Mouse (Mus musculus): ENCODE results near the gene Ccnjl.

Gene Ccnjl

DNA sequence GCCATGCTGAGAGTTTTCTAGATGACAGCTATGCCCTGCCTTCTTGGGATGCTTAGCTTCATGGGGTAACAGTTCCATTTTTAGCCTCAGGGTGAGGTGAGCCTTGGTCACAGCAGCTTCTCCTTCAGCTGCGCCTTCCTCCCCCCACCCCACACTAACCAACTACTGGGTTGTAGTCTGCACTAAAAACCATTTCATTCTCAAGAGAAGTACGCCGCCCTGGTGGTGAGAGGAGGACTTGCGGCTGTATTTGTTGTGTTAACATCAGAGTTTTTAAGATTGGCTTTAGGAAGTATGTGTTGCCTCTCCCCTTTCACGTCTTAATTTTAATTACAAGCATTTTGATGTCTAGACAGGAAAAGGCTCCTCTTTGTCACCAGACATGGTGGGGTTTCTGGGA is 39.7 kb downstream of the Ccnjl start:
- DNase-seq (ENCODE audit: low read depth, low spot score), result no peak

GRCm38 (mm10) chr11:43569188-43569587 is 40.6 kb downstream of the Ccnjl start:
- DNase-seq (ENCODE audit: low read depth, low spot score), result no peak

GRCm38 (mm10) chr11:43569595-43569994 is 41.0 kb downstream of the Ccnjl start:
- DNase-seq (ENCODE audit: low read depth, low spot score), result no peak

DNA sequence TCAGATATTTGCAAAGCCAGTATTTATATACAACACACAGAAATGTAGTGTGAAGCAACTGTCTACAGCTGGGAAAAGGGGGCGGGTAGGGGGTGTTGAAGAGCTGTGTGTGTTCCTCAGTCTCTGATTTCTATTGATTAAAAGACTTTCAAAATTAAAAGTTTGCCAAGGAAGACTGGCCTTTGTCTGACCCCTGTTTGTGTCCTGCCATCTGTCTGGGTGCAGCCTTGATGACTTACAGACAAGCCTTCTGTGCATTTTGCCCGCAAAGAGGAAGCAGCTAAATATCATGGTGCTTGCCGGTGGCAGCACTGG is 46.4 kb downstream of the Ccnjl start:
- no peak for DNase-seq (ENCODE audit: low read depth, low spot score)

DNA sequence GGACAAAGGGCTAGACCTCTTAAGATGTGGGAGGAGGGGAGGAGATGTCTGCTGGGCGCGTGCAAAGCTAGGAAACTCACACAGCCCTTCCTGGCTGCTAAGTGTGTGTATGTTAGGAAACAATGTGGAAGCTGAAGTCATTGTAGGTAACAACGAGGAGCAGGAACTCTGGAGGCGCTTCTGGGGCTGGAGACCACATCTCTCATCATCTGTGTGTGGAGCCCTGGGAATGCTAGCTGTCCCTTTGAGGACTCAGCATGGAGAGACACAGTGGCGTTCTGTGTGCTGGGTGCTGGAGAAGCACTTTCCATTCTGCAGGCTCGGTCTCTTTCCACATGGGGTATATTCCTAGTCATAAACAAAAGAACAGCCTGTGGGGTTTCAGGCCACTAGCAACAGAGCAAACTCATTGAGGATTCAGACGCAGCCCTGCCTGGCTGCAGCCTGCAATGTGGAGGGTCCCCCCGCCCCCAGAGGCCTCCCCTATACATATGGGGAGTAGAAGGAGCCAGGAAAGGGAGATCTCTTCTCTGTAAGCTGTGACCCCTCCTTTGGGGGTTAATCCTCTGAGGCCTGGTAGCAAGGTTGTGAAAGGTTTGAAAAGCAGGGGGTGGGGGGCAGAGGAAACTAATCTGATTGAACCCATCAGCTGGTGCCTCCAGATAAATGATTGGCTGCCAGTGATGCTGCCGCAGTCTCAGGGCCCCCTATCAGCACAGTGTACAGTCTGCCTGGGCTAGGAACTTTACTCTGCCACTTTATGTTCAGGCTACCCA is 47.0 kb downstream of the Ccnjl start:
- DNase-seq (ENCODE audit: low read depth, low spot score), result peak; percentile 27

- DNase-seq (ENCODE audit: low read depth, low spot score), result no peak
Measured at GRCm38 (mm10) chr11:43577713-43578478, 49.3 kb downstream of the Ccnjl start.

- DNase-seq (ENCODE audit: low read depth, low spot score), result no peak
Measured at GRCm38 (mm10) chr11:43585211-43586005, 56.8 kb downstream of the Ccnjl start.

GRCm38 (mm10) chr11:43586324-43587090 is 57.9 kb downstream of the Ccnjl start, which contains the start of gene 4933415A04Rik:
TSS of gene 4933415A04Rik (plus strand) at chr11:43587040.
- peak; percentile 71 for DNase-seq (ENCODE audit: low read depth, low spot score)

DNA sequence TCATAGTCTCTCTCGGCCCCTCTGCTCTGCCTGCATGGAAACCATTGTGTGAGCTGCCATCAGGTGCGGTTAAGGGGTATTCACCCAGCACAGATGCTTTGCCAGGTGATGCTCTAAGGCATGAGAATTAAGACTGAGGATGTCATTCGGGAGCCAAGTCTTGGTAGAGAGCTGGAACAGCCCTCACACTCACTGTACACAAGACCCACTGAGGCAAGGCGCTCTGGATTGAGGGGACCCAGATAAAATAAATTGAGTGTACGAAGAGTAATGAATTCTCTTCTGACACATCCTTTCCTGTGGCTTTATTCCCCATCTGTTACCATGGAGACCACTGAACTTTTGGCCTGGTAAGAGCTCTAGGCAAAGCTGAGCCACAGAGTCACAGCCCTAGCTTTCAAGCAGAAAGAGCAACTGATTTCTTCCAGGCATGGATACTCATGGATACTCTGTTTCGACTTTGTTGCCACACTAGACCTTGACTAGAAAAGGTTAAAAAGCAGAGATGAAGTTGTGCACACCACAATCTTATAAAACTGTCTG is 61.0 kb downstream of the Ccnjl start:
- peak; percentile 26 for DNase-seq (ENCODE audit: low read depth, low spot score)

DNA sequence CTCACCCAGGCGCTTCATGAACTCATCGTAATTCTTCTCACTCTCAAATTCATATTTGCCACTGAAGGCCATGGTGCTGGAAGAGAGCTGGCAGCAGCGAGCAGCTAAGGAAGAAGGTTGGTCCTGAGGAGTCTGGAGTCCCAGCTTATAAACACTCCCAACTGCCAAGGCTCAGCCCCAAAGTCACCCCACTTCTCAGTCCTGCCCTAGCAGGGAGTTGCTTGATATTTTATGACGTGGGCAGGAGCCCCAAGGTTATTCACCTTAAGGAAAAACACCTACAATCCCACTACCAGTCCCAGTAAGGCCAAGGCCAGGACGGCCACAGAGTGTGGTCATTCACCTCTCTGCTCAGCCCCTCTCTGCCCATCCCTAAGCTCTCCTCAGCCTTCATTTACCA is 72.9 kb downstream of the Ccnjl start, which contains the start of gene Fabp6:
Gene Fabp6, minus strand, starts transcription at position 101 of the 400 bp plus-strand sequence.
- no peak for DNase-seq (ENCODE audit: low read depth, low spot score)

GRCm38 (mm10) chr11:43604207-43604606 is 75.6 kb downstream of the Ccnjl start:
- DNase-seq (ENCODE audit: low read depth, low spot score), result no peak

DNA sequence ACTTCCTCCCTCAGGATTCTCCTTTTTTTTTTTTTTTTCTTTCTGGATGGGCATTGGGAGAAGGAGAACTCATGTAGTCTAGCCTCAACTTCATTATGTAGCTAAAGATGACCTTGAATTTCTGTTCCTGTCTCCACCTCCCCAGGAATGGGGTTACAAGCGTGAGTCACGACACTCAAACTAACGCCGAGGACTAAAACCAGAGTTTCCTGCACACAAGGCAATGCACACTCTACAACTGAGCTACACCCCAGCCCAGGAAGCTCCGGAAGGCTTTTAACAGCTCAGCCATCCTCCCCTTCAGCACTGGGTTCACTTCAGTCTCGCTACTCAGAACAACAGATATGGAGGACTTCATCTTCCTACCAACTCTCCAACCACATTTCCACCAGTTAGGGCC is 76.3 kb downstream of the Ccnjl start:
- DNase-seq (ENCODE audit: low read depth, low spot score), result no peak

GRCm38 (mm10) chr11:43605859-43606258 is 77.3 kb downstream of the Ccnjl start:
- DNase-seq (ENCODE audit: low read depth, low spot score), result no peak

DNA sequence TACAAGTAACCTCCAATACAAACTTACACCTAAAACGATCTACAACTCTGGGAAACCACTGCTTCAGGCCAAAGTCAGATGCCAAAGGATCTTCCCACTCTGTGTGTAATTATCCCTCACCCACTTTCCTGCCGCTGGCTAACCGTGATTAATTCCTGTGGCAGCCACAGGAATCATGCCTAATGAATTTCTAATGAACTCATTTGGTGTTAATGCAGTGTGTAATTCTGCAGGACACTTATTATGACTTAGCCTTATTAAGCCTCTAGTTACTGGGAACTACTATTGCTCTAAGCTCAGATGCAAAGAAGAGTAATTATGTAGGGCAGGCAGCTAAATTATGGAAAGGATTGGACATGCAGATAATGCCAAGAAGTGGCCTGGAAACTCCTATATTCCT is 79.9 kb downstream of the Ccnjl start:
- no peak for DNase-seq (ENCODE audit: low read depth, low spot score)

GRCm38 (mm10) chr11:43610006-43610661 is 81.5 kb downstream of the Ccnjl start:
- DNase-seq (ENCODE audit: low read depth, low spot score), result no peak

DNA sequence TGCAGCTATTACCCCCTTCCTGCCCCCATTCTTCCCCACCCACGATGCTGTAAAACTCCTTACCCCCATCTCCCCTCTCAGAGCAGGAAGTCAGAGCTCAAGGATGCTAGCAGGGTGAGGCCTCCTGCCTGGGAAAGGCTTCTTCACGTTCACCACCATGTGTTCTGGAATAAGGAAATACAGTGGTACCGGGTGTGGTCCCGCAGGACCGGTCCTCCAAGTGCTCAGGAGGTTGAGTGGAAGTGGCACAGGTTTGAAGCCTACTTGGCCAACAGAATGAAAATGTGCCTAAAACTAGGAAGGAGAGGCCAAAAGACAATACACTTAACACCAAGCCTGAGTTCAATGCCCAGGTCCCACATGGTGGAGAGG is 82.1 kb downstream of the Ccnjl start:
- no peak for DNase-seq (ENCODE audit: low read depth, low spot score)

DNA sequence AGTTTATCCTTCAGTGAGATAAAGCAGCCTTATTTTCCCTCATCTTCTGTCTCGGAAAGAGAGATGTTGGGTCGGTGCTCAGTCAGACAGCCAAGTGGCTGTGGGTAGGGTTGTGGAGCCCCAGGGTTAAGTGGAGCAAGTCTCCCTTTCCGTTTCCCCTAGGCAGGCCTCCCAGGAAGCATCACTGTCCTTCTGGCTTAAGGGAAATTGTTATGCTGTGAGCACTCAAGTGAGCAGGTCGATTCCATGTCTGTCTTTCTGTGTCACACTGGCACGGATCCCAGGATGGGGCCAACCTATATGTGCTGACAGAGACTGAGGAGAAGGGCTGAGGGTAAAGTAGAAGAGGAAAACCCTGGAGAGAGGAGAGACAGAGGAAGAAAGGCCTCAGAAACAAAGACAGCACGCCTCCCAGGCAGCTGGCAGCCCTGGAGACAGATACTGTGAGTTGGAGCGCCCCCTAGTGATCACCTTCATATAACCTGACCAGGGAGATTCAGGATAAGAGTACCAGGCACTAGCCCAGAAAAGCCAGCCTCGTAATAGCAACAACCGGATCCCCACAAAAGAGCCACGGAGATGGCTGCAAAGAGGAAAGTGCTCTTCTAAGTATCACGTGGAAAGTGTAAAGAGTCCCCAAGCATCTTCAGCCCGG is 84.4 kb downstream of the Ccnjl start:
- peak; percentile 89 for DNase-seq (ENCODE audit: low read depth, low spot score)

DNA sequence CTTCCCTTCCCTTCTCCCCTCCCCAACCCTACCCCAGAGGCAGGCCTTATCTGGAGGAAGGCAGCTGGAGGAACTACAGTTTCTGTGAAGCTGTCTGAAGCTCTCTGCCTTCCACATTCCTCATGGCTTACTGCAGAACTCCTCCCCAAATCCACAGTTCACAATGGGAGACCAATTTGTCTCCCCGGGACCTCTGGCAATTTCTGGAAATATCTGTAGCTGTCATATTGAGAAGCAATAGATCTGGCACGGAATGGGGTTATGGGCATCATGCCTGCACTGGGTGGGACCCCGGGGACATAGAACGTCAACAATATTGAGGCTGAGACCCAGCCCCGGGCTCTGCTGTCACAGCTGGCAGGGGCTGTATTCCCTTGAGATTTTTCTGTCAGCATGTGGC is 89.3 kb downstream of the Ccnjl start:
- no peak for DNase-seq (ENCODE audit: low read depth, low spot score)

DNA sequence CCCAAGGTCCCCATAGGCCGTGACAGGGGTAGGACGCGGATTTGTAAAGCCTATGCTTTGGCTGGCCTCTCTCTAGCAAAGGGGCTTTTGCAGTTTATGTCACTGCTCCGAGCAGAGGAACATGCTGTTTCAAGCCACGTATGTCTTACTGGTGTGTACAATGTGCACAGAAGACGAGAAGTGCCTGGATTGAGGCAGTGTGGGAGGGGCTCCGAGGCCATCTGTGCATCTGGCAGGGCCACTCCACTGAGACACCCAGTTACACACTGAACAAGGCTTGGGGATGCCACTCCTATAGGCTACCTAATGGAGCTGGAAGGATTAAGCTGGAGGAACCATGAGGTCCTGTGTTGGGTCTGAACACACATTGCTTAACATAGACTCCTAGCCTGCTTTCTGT is 89.8 kb downstream of the Ccnjl start:
- no peak for DNase-seq (ENCODE audit: low read depth, low spot score)

- no peak for DNase-seq (ENCODE audit: low read depth, low spot score)
Measured at GRCm38 (mm10) chr11:43621769-43622168, 93.2 kb downstream of the Ccnjl start.
